Mouse (Mus musculus): Measurements from ENCODE around the gene Clca4b.

DNA sequence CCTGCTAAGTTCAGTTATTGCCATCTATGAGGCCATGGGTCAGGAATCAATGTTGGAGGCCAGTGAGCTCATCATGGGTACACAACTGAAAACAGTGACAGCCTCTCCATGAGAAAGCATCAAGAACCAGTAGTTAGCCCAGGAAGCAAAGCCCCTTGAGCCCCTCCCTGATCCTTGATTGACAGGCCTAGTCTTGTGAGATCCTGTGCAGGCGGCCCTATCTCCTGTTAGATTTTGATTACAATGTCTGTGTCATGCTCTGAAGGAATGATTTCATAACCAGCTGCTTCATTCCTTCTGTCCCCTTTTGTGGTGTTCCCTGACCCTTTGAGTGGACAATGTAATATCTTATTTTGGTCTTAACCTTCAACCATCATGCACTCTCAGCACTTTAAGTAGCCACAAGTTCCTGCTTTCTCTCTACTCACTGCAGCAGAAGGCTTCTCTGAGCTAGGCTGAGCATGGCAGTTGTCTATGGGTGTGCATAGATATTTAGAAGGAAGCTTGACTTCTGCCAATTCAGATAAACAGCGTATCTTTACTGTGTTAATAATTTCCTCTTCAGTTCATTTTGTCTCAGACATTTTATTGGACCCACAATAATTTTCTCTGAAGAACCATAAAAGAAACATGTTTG lies 35.2 kb downstream of the Clca4b start:
- TF ChIP-seq POLR2A (IDR thresholded peaks at IDR 0.05; ENCODE audit: low read depth, low read length) (no peak), CTCF (IDR thresholded peaks at IDR 0.05; ENCODE audit: extremely low read depth, insufficient read depth, insufficient read length, insufficient replicate concordance) (no peak)
